Mouse (Mus musculus) urinary bladder, postnatal 25 days (tissue): ENCODE data around the gene Creb5.

ENCODE experiments used
- DNase-seq: peaks from one replicate; pipeline ENCODE4 v3.0.0; 2022; ENCODE audit warnings: low spot score

The Creb5 gene

DNA sequence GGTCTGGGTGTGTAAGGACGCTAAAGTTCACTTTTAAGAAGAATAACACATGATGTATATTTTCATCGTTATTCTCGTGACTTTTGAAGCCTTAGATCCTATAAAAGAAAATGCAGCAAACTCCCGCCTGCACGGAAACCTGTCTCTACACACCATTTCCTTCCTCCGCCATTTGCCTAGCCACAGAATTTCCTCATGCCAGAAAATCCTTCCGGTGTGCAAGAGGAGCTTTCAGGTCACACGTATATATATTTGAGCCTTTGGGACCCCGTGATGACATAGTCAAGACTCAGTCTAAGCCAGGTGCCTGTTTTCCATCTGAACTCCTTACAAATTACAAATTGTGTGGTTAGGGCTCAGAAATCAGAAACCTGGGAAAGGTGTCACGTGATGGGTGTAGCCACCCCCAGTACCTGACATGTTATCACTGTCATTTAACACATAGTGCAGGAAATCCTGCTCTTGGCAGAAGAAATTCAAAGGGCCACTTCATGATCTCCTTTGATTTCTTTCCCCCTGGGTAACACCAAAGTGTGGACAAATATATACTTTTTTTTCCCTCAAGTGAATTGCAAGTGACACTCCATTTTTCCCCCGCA is 158.9 kb downstream of the Creb5 start:
- no peak for DNase-seq

GRCm38 (mm10) chr6:53447479-53447878 is 160.4 kb downstream of the Creb5 start:
- no peak for DNase-seq

- DNase-seq = no peak
Observed at GRCm38 (mm10) chr6:53448317-53448870, 161.3 kb downstream of the Creb5 start.

DNA sequence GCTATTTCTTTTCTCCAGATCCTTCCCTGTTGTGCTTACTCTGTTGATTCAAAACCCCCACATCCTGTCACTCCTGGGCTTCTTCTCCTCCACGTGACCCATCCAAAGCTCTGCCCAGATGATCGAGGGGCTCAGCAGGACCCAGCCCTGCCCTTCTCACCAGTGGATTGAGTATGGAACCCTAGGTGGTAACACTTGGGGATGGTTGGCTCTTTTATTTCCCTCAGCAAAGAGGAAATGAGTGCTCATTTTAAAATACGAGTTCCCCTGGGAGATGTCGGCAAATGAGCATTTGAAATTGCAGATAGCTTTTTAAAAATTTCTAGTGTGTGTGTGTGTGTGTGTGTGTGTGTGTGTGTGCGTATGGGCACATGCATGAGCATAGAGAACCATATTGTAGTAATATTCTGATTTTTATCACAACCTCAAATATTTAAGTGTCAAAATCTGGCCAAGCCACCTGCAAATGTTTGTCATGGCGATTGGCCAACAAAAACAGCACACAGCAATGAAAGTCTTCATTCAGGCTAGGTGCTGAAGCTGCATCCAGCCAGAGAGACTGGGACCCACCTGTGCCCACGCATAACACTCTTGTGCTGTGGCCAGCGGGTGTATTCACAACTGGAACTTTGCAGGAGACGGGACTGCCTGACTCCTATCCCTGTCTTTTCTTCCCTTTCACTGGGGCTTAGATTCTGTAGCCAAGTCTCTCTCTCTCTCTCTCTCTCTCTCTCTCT is 162.5 kb downstream of the Creb5 start:
- DNase-seq = peak; percentile 39

DNA sequence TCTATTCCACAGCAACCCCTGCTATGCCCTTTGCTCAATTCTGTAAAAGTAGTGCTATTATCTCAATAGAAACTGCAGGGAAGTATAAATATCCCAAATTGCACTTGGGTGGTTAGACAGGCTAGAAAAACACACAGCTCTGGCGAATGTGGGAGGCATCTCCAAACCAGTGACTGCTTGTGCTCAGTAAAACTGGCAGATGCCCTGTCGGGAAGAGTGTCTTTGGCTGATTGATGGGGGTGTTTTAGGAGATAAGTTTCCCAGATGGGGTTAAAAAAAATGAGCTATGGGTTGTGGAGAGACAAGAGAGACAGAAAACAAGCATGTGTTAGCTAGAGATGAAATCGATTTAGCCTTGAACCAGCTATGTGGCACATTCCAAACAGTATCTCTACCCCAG is 163.4 kb downstream of the Creb5 start:
- DNase-seq = no peak

DNA sequence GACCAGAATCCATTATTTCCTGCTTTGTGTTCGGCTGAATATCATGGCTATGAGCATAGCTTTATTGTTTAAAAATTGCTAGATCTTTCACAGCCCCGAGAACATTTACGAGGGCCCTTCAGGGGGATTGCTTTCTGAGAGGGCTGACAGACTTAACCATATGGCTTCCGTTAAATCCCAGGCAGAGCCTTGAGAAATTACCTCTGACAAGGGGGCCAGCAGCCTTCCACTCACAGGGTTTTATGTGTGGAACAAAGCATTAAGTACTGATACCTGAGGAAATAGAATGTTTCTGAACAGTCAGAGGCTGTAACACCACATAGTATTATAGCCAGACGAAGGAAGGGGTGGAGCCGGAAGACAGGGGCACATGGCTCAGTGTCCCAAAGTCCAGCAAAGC is 165.2 kb downstream of the Creb5 start:
- DNase-seq = no peak

DNA sequence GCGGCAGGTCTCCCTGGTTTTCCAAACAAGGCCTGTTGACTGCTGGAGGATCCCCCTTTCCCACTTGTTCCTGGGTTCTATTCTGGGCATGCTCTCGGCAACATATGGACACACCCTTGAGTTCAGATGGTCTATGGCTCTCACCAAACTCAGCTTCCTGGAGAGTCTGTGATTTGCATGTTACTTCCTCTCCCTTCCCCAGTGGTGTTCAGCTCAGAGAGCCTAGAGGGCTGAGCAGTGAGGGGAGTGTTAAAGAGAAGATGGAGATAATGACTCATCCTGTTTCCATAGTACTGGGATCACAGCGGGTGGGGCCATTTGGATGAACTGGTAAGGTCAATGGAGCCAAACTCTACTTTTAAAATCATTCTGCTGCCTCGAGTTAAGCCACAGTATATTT is 168.4 kb downstream of the Creb5 start:
- no peak for DNase-seq

DNA sequence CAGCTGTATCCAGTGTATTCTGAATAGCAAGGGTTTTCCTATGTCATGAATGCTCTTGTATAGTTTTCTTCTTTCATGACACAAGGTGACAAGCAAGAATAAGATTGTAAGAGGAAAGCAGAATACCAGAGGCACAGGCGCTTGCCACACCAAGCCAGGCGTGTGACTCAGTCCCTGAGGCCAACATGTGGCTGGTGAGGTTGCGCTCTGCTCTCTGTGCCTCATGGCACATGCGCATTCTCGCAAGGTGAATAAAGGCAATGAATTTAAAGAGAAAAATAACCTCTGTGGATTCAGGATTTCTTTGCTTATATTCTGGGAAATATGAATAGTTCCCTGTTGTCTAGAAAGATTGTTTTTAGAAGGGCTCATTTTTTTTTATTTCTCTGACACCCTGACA is 169.0 kb downstream of the Creb5 start:
- no peak for DNase-seq

- no peak for DNase-seq
Observed at GRCm38 (mm10) chr6:53459995-53460747, 173.1 kb downstream of the Creb5 start.

GRCm38 (mm10) chr6:53461056-53461455 is 174.0 kb downstream of the Creb5 start:
- DNase-seq = no peak

DNA sequence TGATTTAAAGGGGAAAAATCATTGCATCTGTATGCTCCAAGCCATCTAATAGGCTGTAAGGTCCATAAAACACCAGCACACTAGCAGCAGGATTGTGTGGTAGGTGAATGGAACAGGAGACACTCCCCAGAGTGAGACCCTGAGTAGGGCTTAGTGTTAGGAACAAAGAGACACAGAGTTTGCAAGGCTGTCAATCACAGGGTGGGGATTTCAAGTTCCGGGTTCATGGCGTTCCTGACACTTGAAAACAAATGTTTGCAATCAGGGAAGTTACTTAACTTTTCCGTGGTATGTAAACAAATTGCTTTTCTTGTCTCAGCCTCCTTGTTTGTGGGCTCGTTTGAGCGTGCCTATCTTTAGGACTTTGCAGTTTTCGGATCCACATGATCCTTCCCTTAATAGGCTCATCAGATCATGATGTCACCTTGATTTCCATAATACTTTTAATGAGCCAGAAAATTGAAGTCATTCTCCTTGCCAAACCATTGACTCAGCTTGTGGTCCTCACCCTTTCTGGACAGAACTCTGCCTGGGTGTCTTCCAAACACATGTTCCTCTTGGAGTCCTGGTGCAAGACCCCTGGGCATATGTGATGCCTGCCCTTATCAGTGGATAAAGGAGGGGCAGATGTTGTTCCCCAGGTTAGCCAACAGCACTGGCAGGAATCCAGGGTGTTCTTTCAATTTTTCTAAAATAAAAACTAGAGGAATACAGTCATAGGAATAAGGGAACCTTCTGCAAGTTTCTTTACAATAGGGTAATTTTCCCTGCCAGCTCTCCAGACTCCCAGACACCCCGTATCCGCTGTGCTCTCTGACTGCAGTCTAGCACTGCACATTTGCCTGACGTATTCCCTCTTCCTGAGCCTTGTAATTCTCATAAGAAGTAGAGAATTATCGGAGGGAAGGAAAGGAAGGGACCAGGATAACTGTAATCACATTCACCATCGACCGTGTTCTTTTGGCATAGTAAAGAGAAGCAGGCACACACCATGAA is 175.0 kb downstream of the Creb5 start:
- DNase-seq = no peak

GRCm38 (mm10) chr6:53462802-53463201 is 175.7 kb downstream of the Creb5 start:
- DNase-seq = no peak

DNA sequence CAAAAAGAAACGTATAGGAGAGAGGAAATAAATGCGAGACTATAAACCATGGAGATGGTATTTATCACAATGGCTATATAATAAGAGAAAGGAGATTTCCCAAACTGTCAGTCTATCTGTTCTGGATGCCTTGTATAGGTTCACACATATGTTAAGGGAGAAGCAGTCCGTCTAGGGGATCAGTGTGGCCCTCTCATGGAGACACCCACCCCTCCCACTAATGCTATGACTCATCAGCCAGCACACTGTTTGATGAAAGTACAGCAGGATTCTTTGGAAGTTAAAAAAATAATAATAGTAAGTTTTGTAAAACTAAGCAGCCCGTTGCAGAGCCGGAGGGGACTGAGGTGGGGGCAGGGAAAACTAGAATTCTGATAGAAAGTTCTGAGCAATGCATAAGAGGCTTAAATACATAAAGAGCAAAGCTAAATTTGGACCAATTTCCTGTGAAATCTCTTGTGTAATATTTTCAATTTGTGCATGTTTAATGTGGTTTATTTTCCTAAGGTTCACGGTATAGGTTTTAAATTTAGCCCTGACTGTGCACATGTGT is 176.3 kb downstream of the Creb5 start:
- no peak for DNase-seq

GRCm38 (mm10) chr6:53469204-53469603 is 182.1 kb downstream of the Creb5 start:
- DNase-seq = no peak

DNA sequence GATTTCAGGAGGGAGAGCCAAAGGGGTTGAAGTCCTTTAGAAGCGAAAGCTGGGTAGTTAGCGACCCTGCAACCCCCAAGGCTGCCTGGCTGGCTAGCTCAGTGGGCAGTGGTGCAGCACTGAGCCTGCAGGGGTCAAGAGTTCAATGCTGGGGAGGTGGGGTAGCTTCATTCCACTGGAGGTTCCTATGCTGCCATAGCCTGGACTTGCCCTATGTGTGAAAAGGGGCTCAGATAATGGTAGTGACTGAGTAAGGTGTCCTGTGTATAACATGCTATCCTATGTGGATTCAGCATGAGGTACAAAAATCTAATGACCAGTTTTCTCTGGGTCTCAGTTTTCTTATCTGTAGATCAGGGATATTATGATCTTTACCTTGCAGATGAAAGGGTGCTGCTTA is 182.6 kb downstream of the Creb5 start:
- DNase-seq = no peak

DNA sequence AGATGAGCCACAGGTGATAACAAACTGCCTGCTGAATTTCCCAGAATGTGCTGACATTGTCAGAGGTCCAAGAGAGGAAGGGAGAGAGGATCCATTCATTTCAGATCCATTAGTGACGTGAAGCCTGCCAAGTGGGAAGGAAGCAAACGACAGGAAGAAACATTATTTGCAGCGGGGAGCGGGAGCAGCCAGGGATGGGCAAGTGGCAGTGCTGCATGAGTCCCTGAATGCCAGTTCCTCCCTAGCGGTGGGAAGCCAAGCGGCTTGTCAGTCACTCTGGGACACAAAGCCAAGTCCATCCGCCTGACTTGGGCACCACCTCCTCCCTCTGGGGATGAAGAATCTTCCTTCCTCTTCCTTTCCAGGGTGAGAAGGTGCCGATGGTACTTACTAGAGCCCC is 183.5 kb downstream of the Creb5 start:
- no peak for DNase-seq

GRCm38 (mm10) chr6:53470999-53471591 is 184.0 kb downstream of the Creb5 start:
- no peak for DNase-seq

- no peak for DNase-seq
Observed at GRCm38 (mm10) chr6:53472751-53473150, 185.7 kb downstream of the Creb5 start.

GRCm38 (mm10) chr6:53477501-53477900 is 190.4 kb downstream of the Creb5 start:
- DNase-seq = no peak

DNA sequence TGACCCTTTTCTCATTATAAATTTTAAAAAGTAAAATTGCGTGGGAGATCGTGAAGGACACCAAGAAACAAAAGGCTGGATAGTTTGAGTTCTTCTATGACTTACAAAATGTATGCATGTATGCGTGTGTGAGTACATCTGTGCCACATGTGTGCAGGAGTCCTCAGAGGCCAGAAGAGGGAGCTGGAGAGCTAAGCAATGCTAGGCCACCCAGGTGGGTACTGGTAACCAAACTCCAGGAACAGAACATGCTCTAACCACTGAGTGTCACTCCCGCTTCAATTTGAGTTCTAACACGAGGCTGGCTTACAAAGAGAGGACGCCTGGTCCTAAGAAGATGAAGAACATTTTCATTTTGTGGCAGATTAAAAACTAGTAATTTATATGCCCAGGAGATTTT is 203.8 kb downstream of the Creb5 start:
- no peak for DNase-seq

- no peak for DNase-seq
Observed at GRCm38 (mm10) chr6:53491331-53491730, 204.3 kb downstream of the Creb5 start.
